Mouse (Mus musculus): Measurements from ENCODE around the gene Plscr3.

DNA sequence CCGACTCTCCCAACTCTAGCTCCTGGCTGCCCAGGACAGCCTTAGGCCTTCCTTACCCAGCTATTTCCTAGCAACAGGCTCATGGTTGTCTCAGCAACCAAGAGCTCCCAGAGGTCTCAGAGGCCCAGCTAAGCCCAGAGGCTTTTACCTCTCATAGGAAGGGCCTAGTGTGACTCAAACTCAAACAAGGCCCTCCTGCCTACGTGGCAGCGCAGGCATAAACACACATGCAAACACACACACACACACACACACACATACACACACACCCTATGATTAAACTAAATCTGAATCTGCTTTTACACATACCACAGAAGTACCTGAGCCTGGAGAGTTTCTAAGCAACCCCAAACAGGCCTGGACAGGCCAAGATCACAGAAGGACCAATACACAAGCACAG lies 32.2 kb downstream of the Plscr3 start:
- no peak for TF ChIP-seq POLR2A (IDR thresholded peaks at IDR 0.05; ENCODE audit: extremely low read depth, insufficient read depth, low read length)
- TF ChIP-seq CTCF (IDR thresholded peaks at IDR 0.05; ENCODE audit: low read depth, low read length), result no peak
